Mouse (Mus musculus): ENCODE results near the gene Ppp2r1b.

The Ppp2r1b gene

GRCm38 (mm10) chr9:50920933-50921895 is 76.1 kb downstream of the Ppp2r1b start:
- no peak for DNase-seq

DNA sequence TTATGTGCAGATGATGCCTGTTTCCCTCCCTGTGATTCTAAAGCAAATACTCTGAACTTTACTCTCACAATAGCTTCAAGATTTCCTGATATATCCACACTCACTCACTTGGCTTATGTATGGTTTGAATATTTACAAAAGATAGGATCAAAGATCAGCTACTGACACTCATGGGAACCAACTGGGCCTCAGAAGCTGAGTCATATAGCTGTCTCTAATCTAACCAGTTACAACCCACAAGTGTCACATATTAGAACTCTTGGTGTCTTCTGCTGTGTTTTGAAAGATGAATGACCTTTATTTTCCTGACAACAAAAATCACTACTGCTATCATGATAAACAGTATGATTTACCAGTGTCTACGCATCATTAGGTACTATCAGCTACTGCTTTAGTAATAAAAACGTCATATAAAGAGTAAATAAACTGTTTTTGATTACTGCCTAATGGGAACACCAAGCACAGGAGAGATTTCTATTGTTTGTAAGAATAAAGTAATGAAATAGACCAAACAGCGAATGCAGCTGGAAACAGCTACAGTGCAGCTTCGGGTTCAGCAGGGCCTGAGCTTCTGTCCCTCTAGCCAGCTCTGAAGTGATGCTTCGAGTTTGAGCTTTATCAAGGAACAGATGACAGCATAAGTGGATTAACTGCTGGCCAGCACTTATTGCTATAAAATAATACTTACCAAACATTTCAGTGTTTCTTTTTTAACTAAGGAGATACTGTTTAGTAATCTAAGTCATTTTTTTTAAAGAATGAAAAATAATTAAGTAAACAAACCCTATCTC is 77.5 kb downstream of the Ppp2r1b start:
- DNase-seq: no peak

DNA sequence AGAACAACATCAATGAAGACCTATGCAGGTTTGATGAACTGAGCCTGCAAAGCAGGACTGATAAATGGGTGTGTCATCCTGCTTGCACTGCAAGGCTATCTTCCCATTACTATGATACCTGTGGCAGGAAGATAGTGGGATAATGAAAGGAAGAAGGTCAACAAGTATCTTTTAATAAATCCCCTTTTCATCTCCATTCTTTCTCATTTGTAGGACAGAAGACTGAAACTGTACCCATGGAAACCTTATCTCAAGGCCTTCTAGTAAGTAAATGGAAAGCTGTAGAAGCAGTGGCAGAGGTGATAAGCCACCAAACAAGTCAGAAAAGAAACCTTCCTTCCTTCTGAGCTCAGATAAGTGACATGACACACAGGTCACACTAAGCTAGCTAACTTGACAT is 79.4 kb downstream of the Ppp2r1b start:
- no peak for DNase-seq

DNA sequence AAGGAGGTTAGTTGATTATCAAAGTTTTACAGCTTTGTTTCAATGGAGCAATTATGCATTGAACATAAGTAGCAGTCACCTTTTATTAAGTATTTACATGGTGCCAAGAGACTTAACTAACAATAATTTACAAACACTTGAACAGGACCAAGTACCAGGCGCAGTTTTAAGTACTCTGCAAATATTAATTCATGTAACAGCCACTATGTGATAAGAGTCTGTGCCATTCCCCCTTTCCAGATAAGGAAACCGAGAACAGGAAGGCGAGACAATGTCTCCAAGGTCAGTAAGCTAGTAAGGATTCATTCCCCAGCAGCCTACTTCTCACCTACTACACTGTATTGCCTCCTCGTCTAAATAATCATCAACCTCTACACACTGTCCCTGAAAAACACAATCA is 80.7 kb downstream of the Ppp2r1b start:
- DNase-seq: no peak

DNA sequence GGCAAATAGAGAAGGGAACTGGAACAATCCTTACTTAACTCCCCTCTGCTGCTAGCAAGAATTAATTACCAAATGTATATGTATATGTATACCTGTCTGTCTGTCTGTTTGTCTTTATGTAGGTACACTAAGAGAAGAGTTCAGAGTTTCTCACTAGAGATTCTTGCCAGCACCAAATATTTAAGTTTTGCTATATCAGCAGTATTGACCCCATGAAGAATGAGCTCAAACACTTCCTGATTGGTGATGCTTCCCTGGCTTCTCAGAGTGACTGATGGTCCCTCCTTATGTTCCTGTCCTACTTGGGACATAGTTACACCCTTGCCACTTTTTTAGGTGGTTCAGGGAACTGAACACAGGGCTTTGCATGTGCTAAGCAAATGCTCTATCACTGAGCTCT is 84.9 kb downstream of the Ppp2r1b start:
- DNase-seq: no peak

DNA sequence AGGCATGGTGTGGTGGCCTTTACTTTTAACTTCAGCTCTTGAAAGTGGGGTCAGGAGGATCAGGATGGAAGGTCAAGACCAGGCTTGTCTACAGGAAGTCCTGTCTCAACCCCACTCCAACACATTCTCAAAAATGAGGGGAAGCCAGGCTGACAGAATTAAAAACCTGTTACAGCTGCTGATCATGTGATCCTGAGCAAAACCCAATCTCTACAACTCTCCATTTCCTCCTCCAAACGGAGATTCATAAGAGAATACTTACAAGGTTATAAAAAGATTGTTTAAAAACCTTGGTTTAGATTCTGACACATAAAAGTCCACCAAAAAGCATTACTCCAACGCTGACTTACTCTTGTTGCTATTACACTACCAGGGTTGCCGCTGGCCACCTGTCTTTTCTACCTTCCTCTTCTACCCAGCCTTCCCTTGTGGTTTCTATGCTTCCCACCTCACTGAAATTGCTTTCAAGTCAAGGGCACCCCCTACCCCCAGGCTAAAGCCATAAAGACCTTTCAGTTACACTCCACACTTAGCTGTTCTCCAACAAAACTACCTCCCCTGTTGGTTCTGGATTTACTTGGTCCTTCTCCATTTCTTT is 96.8 kb downstream of the Ppp2r1b start:
- DNase-seq: no peak

GRCm38 (mm10) chr9:50942711-50943110 is 97.6 kb downstream of the Ppp2r1b start:
- DNase-seq: no peak

Measured in kidney, postnatal 36 days (tissue).